Mouse (Mus musculus) kidney, embryonic 15.5 days (tissue): ENCODE data around the gene Tmem246. TPM values are rescaled to one million over a fixed set of nuclear protein-coding genes. Genes with fewer than 3 reads are reported as not detected.
"Not testable (repeated sequence)": the region's sequence is repeated elsewhere in the genome, so short reads cannot be mapped to it uniquely, and the experiment has no call there.

Source experiments
- ATAC-seq: fragments of 200-750 bp; cut with Nextera tagmentation; replicated peaks from 2 replicates; pipeline ENCODE4 v1.8.0; 2017; ENCODE audit warnings: moderate TSS enrichment; ENCODE audit not compliant: low FRiP score
- H3K27ac ChIP-seq: fragments of 300-500 bp; sonication (generic); 2 replicates; pipeline ENCODE4 v1.5.1; 2015; ENCODE audit warnings: mild to moderate bottlenecking, inconsistent platforms
- H3K27me3 ChIP-seq: fragments of 300-500 bp; sonication (generic); 2 replicates; pipeline ENCODE4 v1.6.1; 2015; ENCODE audit warnings: inconsistent platforms
- H3K36me3 ChIP-seq: fragments of 300-500 bp; sonication (generic); 2 replicates; pipeline ENCODE4 v1.6.1; 2015; ENCODE audit warnings: inconsistent platforms
- H3K4me1 ChIP-seq: fragments of 300-500 bp; sonication (generic); 2 replicates; pipeline ENCODE4 v1.6.1; 2015; ENCODE audit warnings: inconsistent platforms
- H3K4me2 ChIP-seq: fragments of 300-500 bp; sonication (generic); 2 replicates; pipeline ENCODE4 v1.6.1; 2015; ENCODE audit warnings: moderate library complexity, mild to moderate bottlenecking, inconsistent platforms
- H3K4me3 ChIP-seq: fragments of 300-500 bp; sonication (generic); replicated peaks from 2 replicates; pipeline ENCODE4 v1.5.1; 2015; ENCODE audit warnings: mild to moderate bottlenecking, inconsistent platforms
- H3K9ac ChIP-seq: fragments of 300-500 bp; sonication (generic); 2 replicates; pipeline ENCODE4 v1.6.1; 2015; ENCODE audit warnings: mild to moderate bottlenecking, inconsistent platforms
- H3K9me3 ChIP-seq: fragments of 300-500 bp; sonication (generic); replicated peaks from 2 replicates; pipeline ENCODE4 v1.6.1; 2016; ENCODE audit warnings: inconsistent platforms
- WGBS: fragments of 180-500 bp; shearing (Covaris S2); methylation state at CpG from one replicate; pipeline ENCODE4 v1.1.7; 2015; ENCODE audit warnings: mixed read lengths; 5-methylcytosine and 5-hydroxymethylcytosine counted together
- polyA plus RNA-seq: library from polyadenylated mRNA; unstranded; fragments of >200 nt; fragmentation: Nextera tagmentation; extraction: Ambion mirVana; gene quantifications from 2 replicates; pipeline ENCODE4 v1.2.1, GENCODE M21; 2015

Gene Tmem246
- polyA plus RNA-seq = 19.6 and 21.9 TPM in 2 replicates

DNA sequence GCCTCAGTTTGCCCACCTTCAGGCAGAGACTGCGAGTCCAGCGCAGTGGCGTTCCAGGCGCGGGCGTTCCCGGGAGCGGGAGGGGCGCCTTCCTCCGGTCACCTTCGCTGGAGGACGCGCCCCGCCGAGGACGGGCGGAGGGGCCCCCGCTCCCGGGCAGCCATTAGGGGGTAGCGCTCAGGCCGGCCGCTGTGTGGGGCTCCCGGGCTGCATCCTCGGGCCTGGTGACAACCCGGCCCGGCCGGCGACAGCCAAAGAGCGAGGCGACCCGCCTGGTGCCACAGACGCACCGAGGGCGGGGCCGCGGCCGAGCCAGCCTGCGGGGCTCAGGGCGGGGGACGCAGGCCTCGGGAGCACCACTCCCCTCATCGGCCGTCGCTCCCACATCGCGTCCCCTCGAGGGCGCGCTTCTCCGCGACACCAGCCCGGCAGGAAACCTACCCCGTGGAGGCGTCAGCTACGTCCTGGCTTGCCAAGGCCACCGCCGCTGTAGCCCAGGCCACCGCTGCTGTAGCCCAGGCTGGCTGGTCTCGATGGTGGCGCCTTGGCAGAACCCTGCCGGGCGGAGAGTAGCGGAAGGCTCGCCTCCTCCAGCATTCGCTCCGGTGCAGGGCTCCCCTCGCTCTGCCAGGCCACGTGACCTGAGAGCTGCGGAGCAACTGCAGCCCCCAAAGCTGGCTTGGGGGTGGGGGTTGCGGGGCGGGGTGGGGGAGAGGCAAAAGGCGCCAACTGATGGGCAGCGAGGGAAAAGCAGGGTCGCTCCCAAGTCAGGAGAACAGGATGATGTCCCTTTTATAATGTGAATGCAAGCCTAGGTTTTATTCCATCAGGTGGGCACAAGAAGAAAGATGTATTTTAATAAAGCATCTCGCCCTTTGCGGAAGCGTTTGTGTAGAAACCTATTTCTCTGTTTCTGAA, at the start of gene Tmem246:
Gene Tmem246 (minus strand): TSS at position 694 of the 918 bp plus-strand sequence.
- H3K4me2 ChIP-seq = peak within 1 kb of the TSS; percentile 94
- WGBS = under 1% methylated on average over 77 of the region's 77 CpGs
- H3K9ac ChIP-seq = peak within 1 kb of the TSS; percentile 74
- peaks cover 9% of the 10 kb centered on the region; the same call in 1 of the 2 replicates for H3K4me1 ChIP-seq
- H3K27me3 ChIP-seq = peaks cover 6% of the 10 kb centered on the region; the same call in 1 of the 2 replicates
- peak within 1 kb of the TSS; percentile 79 for H3K4me3 ChIP-seq
- peak within 1 kb of the TSS; percentile 68 for H3K27ac ChIP-seq
- H3K9me3 ChIP-seq = no peaks in the 10 kb centered on the region
- peak; percentile 95 for ATAC-seq
- no peaks in the 10 kb centered on the region for H3K36me3 ChIP-seq

GRCm38 (mm10) chr4:49639913-49640312, 42.2 kb upstream of the Tmem246 start:
- no peaks in the 10 kb centered on the region for H3K27me3 ChIP-seq
- WGBS = 73% methylated on average over 2 of the region's 2 CpGs
- H3K9me3 ChIP-seq = no peaks in the 10 kb centered on the region
- no peak overlapping the region for H3K9ac ChIP-seq
- no peak overlapping the region for H3K27ac ChIP-seq
- ATAC-seq = no peak
- H3K36me3 ChIP-seq = peaks cover 86% of the 10 kb centered on the region
- H3K4me1 ChIP-seq = no peaks in the 10 kb centered on the region
- no peak overlapping the region for H3K4me2 ChIP-seq
- no peak overlapping the region for H3K4me3 ChIP-seq

- Histone ChIP-seq H3K4me3 (no peak overlapping the region), H3K9ac (no peak overlapping the region), H3K27ac (no peak overlapping the region), H3K4me2 (no peak overlapping the region), H3K9me3 (no peaks in the 10 kb centered on the region), H3K36me3 (peaks cover 82% of the 10 kb centered on the region), H3K4me1 (peaks cover 6% of the 10 kb centered on the region; the same call in 1 of the 2 replicates), H3K27me3 (no peaks in the 10 kb centered on the region)
- ATAC-seq = no peak
- WGBS = 95% methylated on average over 11 of the region's 11 CpGs
These were observed 40.1 kb upstream of the Tmem246 start for GRCm38 (mm10) chr4:49637821-49638220.

DNA sequence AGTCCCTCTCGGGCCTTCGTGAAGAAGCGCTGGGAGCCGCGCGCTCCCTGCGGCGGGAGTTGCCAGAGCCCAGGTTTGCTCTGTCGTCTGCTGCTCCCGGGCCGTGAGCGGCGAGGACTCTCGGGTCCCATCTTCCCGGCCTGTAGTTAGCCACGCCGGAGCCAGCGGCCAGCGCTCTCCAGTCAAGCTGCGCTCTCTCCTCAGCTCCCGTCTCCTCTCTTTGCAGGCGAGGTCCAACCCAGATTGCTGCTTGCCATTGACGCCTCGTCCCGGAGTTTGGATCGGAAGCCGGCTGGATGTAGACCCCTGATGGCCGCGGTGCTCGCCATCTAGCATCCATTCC, 34.4 kb upstream of the Tmem246 start:
- H3K9ac ChIP-seq = peak overlapping the region; percentile 87
- under 1% methylated on average over 30 of the region's 30 CpGs for WGBS

GRCm38 (mm10) chr4:49631319-49632138, 33.9 kb upstream of the Tmem246 start, which contains the start of gene Rnf20:
Rnf20 (plus strand) TSS chr4:49632006.
- no peaks in the 10 kb centered on the region for H3K9me3 ChIP-seq
- WGBS = 4% methylated on average over 37 of the region's 37 CpGs
- H3K36me3 ChIP-seq = peaks cover 31% of the 10 kb centered on the region
- peak; percentile 98 for ATAC-seq
- H3K27me3 ChIP-seq = no peaks in the 10 kb centered on the region
- peak within 1 kb of the TSS; percentile 93 for H3K4me3 ChIP-seq
- peak within 1 kb of the TSS; percentile 81 for H3K4me2 ChIP-seq
- peak within 1 kb of the TSS; percentile 87 for H3K9ac ChIP-seq
- H3K27ac ChIP-seq = peak within 1 kb of the TSS; percentile 97
- peaks cover 11% of the 10 kb centered on the region; the same call in 1 of the 2 replicates for H3K4me1 ChIP-seq

More for the DNA sequence above, 34.4 kb upstream of the Tmem246 start:
- ATAC-seq = peak; percentile 81; the same call in 1 of the 2 replicates
- Histone ChIP-seq H3K4me3 (peak overlapping the region; percentile 93), H3K36me3 (peaks cover 36% of the 10 kb centered on the region), H3K9me3 (no peaks in the 10 kb centered on the region), H3K4me1 (peaks cover 9% of the 10 kb centered on the region; the same call in 1 of the 2 replicates), H3K27ac (peak overlapping the region; percentile 97), H3K27me3 (no peaks in the 10 kb centered on the region), H3K4me2 (peak overlapping the region; percentile 81)

DNA sequence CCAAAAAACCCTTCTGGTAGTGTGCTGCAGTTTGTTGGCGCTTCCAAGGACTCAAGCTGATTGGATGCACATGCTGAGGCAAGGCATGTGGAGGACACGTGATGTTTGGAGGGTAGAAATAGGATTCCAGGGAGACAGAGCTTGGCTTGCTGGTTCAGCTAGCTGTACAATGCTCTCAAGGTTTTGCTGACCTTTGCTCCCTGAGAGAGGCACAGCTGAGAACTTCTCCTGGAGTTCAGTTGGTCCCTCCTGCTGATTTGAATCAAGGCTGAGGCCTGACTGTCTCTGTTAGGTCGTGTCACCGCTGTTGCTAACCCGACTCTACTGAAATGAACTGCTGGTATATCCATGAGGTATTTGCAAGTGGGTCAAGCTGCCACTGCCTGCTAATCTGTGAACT, 31.3 kb upstream of the Tmem246 start:
- H3K9ac ChIP-seq = no peak overlapping the region
- no peak overlapping the region for H3K27ac ChIP-seq
- H3K9me3 ChIP-seq = no peaks in the 10 kb centered on the region
- H3K4me2 ChIP-seq = no peak overlapping the region
- no peak overlapping the region for H3K4me3 ChIP-seq
- 88% methylated on average over 5 of the region's 5 CpGs for WGBS
- H3K27me3 ChIP-seq = no peaks in the 10 kb centered on the region
- peaks cover 5% of the 10 kb centered on the region for H3K36me3 ChIP-seq
- ATAC-seq = no peak
- peaks cover 9% of the 10 kb centered on the region; the same call in 1 of the 2 replicates for H3K4me1 ChIP-seq

DNA sequence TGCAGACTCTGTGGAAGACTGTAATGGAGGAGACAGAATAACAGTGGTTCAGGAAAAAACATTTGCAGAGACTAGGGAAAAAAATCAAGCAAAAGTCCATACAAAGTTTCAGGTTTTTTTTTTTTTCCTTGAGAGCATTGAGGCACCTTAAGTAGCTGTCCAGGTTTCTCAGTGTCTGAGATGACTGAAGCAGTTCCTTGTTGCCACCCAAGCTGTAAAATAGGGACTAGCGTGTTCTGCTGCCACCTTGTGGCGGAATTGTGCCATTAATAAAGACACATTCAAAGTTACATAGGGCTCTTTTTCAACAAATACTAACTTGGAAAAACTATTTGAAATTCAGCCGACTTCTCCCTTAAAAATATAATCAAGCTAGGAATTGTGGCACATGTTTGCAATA, 29.3 kb upstream of the Tmem246 start:
- Histone ChIP-seq H3K9ac (no peak overlapping the region), H3K4me1 (0 out of 2 replicates have a peak, but pooled peaks cover 3% of the 10 kb centered on the region), H3K4me2 (no peak overlapping the region), H3K36me3 (no peaks in the 10 kb centered on the region), H3K27me3 (no peaks in the 10 kb centered on the region), H3K9me3 (no peaks in the 10 kb centered on the region), H3K27ac (no peak overlapping the region), H3K4me3 (no peak overlapping the region)
- no peak for ATAC-seq
- 3% methylated on average over 3 of the region's 3 CpGs for WGBS

- H3K4me2 ChIP-seq, H3K27me3 ChIP-seq, H3K4me1 ChIP-seq, H3K27ac ChIP-seq, H3K36me3 ChIP-seq, H3K9ac ChIP-seq, H3K4me3 ChIP-seq, H3K9me3 ChIP-seq, ATAC-seq: not testable (repeated sequence)
- WGBS = 83% methylated on average over 4 of the region's 4 CpGs
These were observed 27.3 kb upstream of the Tmem246 start for GRCm38 (mm10) chr4:49624969-49625368.

GRCm38 (mm10) chr4:49623916-49624315, 26.2 kb upstream of the Tmem246 start:
- Histone ChIP-seq H3K27me3 (no peaks in the 10 kb centered on the region), H3K4me1 (0 out of 2 replicates have a peak, but pooled peaks cover 3% of the 10 kb centered on the region), H3K9ac (no peak overlapping the region), H3K27ac (no peak overlapping the region), H3K9me3 (no peaks in the 10 kb centered on the region), H3K36me3 (no peaks in the 10 kb centered on the region), H3K4me2 (no peak overlapping the region), H3K4me3 (no peak overlapping the region)
- ATAC-seq = no peak
- WGBS = 83% methylated on average over 4 of the region's 4 CpGs

GRCm38 (mm10) chr4:49622272-49622671, 24.6 kb upstream of the Tmem246 start:
- Histone ChIP-seq H3K9ac (no peak overlapping the region), H3K36me3 (no peaks in the 10 kb centered on the region), H3K4me3 (no peak overlapping the region), H3K9me3 (no peaks in the 10 kb centered on the region), H3K27me3 (no peaks in the 10 kb centered on the region), H3K4me1 (0 out of 2 replicates have a peak, but pooled peaks cover 3% of the 10 kb centered on the region), H3K27ac (no peak overlapping the region), H3K4me2 (no peak overlapping the region)
- WGBS = 69% methylated on average over 2 of the region's 2 CpGs
- no peak for ATAC-seq

- H3K9me3 ChIP-seq, H3K4me2 ChIP-seq, H3K4me1 ChIP-seq, ATAC-seq, H3K36me3 ChIP-seq, H3K27me3 ChIP-seq, H3K4me3 ChIP-seq, H3K27ac ChIP-seq, H3K9ac ChIP-seq: not testable (repeated sequence)
- WGBS = 88% methylated on average over 7 of the region's 7 CpGs
These were observed 22.2 kb upstream of the Tmem246 start for GRCm38 (mm10) chr4:49619861-49620260.

- H3K4me3 ChIP-seq = no peak overlapping the region
- no peak overlapping the region for H3K9ac ChIP-seq
- H3K9me3 ChIP-seq = no peaks in the 10 kb centered on the region
- WGBS = 90% methylated on average over 10 of the region's 10 CpGs
- no peaks in the 10 kb centered on the region for H3K36me3 ChIP-seq
- no peaks in the 10 kb centered on the region for H3K27me3 ChIP-seq
- H3K4me2 ChIP-seq = no peak overlapping the region
- H3K4me1 ChIP-seq = no peaks in the 10 kb centered on the region
- H3K27ac ChIP-seq = no peak overlapping the region
- no peak for ATAC-seq
These were observed 19.2 kb upstream of the Tmem246 start for GRCm38 (mm10) chr4:49616924-49617323.
